Mouse (Mus musculus): ENCODE measurements around the gene Mettl14. TPM values are rescaled to one million over a fixed set of nuclear protein-coding genes. Genes with fewer than 3 reads are reported as not detected.

Gene Mettl14
- polyA plus RNA-seq, 1 experiment, result 8.5 TPM

DNA sequence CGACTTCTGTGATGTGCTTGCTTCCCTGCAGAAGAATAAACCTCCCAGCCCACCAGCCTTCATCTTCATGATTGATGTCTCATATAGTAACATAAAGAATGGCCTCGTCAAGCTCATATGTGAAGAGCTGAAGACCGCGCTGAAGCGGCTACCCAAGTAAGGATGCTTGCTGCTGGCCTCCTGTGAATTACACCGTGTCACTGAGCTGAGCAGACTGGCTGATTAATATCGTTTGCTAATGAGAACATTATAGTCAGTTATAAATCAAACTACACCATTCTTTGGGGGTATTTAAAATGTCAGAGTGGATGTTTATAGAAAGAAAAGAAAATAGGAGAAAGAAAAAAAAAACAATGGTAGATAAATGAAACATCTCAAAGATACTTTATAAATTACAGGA is 49.5 kb downstream of the Mettl14 start:
- no peak for TF ChIP-seq POLR2A (IDR thresholded peaks at IDR 0.05; ENCODE audit: control insufficient read depth, extremely low read depth, insufficient read depth, low read length, poor library complexity)
- H3K4me3 ChIP-seq (ENCODE audit: control insufficient read depth, insufficient read depth, low read length), result no peak overlapping the region
- H3K27me3 ChIP-seq (ENCODE audit: control insufficient read depth, insufficient read depth, low read length), result no peaks in the 10 kb centered on the region
- no peaks in the 10 kb centered on the region for H3K36me3 ChIP-seq (ENCODE audit: control insufficient read depth, insufficient read depth, low read length)
- H3K27ac ChIP-seq (ENCODE audit: control insufficient read depth, insufficient read depth, low read length), result no peak overlapping the region
- peaks cover 2% of the 10 kb centered on the region; the same call in 1 of the 2 replicates for H3K4me1 ChIP-seq (replicated peaks; ENCODE audit: control insufficient read depth, insufficient read depth, low read length)
- 96% methylated on average over 7 of the region's 7 CpGs for WGBS
- no peak for DNase-seq

DNA sequence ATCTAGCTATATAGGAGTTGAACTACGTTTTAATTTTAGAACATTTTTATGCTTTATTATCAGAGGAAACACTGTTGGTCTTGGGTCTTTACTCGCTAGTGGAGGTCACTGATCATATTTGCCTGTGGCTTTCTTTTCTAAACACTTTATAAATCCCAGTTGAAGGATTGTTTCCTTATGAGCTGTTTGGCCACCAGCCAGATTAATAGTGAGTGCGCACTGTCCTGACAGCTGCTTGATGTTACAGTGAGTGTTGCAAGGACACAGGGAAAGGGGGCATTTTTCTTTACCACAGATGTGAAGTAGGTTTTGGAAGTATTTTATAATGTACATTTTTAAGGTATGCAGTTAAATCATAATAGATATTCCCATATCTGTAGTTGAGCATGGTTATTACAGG is 50.4 kb downstream of the Mettl14 start:
- DNase-seq, result no peak
- 91% methylated on average over 3 of the region's 3 CpGs for WGBS
- H3K27me3 ChIP-seq (ENCODE audit: control insufficient read depth, insufficient read depth, low read length), result no peaks in the 10 kb centered on the region
- no peak overlapping the region for H3K27ac ChIP-seq (ENCODE audit: control insufficient read depth, insufficient read depth, low read length)
- no peak overlapping the region for H3K4me3 ChIP-seq (ENCODE audit: control insufficient read depth, insufficient read depth, low read length)
- no peaks in the 10 kb centered on the region for H3K36me3 ChIP-seq (ENCODE audit: control insufficient read depth, insufficient read depth, low read length)
- peaks cover 2% of the 10 kb centered on the region; the same call in 1 of the 2 replicates for H3K4me1 ChIP-seq (replicated peaks; ENCODE audit: control insufficient read depth, insufficient read depth, low read length)
- no peak for TF ChIP-seq POLR2A (IDR thresholded peaks at IDR 0.05; ENCODE audit: control insufficient read depth, extremely low read depth, insufficient read depth, low read length, poor library complexity)
- no peak for TF ChIP-seq CTCF (IDR thresholded peaks at IDR 0.05; ENCODE audit: borderline replicate concordance, control insufficient read depth, extremely low read depth, insufficient read depth, low read length, poor library complexity)

DNA sequence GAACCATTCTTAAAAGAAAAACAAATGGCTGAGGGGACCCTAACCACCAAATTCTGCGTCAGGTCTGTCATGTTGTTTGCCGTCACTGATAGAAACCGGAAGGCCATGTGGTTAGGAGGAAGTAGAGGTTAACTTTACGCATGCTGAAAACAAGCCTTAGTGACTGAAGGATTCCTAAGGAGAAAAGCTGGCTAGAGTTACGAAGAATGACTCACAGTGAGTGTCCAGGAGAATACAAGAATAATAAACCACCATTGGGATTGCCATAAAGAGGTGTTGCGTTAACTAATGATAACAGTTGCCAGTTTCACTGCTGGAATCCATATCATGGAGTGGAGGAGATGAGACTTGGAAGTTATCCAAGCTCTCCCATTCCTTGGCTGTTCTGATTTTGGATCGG is 51.0 kb downstream of the Mettl14 start:
- DNase-seq, result no peak
- WGBS, result 54% methylated on average over 7 of the region's 7 CpGs
- no peak overlapping the region for H3K27ac ChIP-seq (ENCODE audit: control insufficient read depth, insufficient read depth, low read length)
- no peak overlapping the region for H3K4me3 ChIP-seq (ENCODE audit: control insufficient read depth, insufficient read depth, low read length)
- H3K27me3 ChIP-seq (ENCODE audit: control insufficient read depth, insufficient read depth, low read length), result no peaks in the 10 kb centered on the region
- TF ChIP-seq CTCF (IDR thresholded peaks at IDR 0.05; ENCODE audit: borderline replicate concordance, control insufficient read depth, extremely low read depth, insufficient read depth, low read length, poor library complexity), result no peak
- no peak for TF ChIP-seq POLR2A (IDR thresholded peaks at IDR 0.05; ENCODE audit: control insufficient read depth, extremely low read depth, insufficient read depth, low read length, poor library complexity)
- H3K4me1 ChIP-seq (replicated peaks; ENCODE audit: control insufficient read depth, insufficient read depth, low read length), result peaks cover 2% of the 10 kb centered on the region; the same call in 1 of the 2 replicates
- H3K36me3 ChIP-seq (ENCODE audit: control insufficient read depth, insufficient read depth, low read length), result no peaks in the 10 kb centered on the region

DNA sequence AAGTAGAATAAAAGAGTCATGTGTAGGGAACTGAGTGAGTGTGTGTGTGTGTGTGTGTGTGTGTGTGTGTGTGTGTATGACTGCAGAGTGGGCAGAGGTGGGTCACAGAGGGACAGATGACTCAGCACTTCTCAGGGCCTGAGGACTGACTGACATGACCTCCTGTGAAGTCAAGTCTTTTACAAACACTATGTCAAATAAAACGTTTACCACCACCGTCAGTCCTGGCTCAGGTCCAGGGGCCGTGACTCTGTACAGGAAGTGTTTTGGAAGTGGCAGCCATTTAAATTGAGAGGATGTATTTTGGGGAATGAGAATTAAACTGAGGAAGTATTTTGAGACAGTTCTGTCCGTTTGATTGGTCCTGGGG is 52.9 kb downstream of the Mettl14 start:
- 32% methylated on average over 4 of the region's 4 CpGs for WGBS
- DNase-seq, result no peak
- H3K4me1 ChIP-seq (replicated peaks; ENCODE audit: control insufficient read depth, insufficient read depth, low read length), result peaks cover 2% of the 10 kb centered on the region; the same call in 1 of the 2 replicates
- no peaks in the 10 kb centered on the region for H3K36me3 ChIP-seq (ENCODE audit: control insufficient read depth, insufficient read depth, low read length)
- no peak for TF ChIP-seq CTCF (IDR thresholded peaks at IDR 0.05; ENCODE audit: borderline replicate concordance, control insufficient read depth, extremely low read depth, insufficient read depth, low read length, poor library complexity)
- TF ChIP-seq POLR2A (IDR thresholded peaks at IDR 0.05; ENCODE audit: control insufficient read depth, extremely low read depth, insufficient read depth, low read length, poor library complexity), result no peak
- no peak overlapping the region for H3K27ac ChIP-seq (ENCODE audit: control insufficient read depth, insufficient read depth, low read length)
- no peaks in the 10 kb centered on the region for H3K27me3 ChIP-seq (ENCODE audit: control insufficient read depth, insufficient read depth, low read length)
- H3K4me3 ChIP-seq (ENCODE audit: control insufficient read depth, insufficient read depth, low read length), result no peak overlapping the region

DNA sequence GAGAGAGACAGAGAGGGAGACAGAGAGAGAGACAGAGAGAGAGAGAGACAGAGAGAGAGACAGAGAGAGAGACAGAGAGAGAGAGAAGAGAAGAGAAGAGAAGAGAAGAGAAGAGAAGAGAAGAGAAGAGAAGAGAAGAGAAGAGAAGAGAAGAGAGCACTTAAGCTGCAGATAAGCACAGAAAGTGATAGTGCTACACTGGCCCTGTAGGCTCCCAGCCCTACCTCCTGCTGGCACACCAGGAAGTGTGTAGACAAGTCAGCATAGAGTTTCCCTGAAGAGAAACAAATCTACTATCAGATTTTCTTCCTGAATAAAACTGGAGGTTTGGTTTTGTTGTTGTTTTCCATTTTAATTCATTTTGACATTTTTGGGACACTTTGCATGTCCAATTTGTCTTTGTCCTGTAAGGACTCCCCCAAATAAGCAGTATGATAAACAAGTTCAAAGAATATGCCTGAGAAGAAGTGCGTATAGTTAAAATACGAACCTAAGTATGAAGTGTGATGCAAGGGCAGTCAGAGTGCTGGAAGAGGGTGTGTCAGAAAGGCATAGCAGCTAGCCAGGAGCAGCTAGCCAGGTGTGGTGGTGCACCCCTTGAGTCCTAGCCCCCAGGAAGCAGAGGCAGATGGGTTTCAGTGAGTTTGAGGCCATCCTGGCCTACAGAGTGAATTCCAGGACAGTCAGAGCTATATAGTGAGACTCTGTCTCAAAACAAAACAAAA is 53.4 kb downstream of the Mettl14 start:
- TF ChIP-seq POLR2A (IDR thresholded peaks at IDR 0.05; ENCODE audit: control insufficient read depth, extremely low read depth, insufficient read depth, low read length, poor library complexity), result no peak
- no peak for TF ChIP-seq CTCF (IDR thresholded peaks at IDR 0.05; ENCODE audit: borderline replicate concordance, control insufficient read depth, extremely low read depth, insufficient read depth, low read length, poor library complexity)
- H3K27me3 ChIP-seq (ENCODE audit: control insufficient read depth, insufficient read depth, low read length), result no peaks in the 10 kb centered on the region
- DNase-seq, result no peak
- no peak overlapping the region for H3K27ac ChIP-seq (ENCODE audit: control insufficient read depth, insufficient read depth, low read length)
- no peak overlapping the region for H3K4me3 ChIP-seq (ENCODE audit: control insufficient read depth, insufficient read depth, low read length)
- peaks cover 2% of the 10 kb centered on the region; the same call in 1 of the 2 replicates for H3K4me1 ChIP-seq (replicated peaks; ENCODE audit: control insufficient read depth, insufficient read depth, low read length)
- no peaks in the 10 kb centered on the region for H3K36me3 ChIP-seq (ENCODE audit: control insufficient read depth, insufficient read depth, low read length)
- WGBS, result 94% methylated on average over 2 of the region's 2 CpGs

DNA sequence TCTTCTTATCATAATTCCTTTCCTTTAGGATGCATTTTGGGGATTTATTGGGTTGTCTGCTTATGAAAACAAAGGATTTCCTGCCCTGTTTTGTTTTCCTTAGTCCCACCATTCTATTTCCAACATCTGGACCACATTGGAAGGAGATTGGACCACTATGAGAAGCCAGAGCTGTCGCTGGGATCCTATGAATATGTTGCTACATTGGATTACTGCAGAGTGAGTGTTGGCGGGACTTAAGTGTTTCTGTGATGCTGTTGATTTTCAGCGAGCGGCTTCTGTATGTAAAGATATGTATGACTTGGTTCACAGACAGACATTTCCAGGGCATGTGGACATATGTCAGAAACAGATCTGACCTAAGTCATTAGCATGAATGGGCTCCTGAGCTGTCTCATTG is 55.7 kb downstream of the Mettl14 start:
- Histone ChIP-seq H3K36me3 (ENCODE audit: control insufficient read depth, insufficient read depth, low read length) (no peaks in the 10 kb centered on the region), H3K27me3 (ENCODE audit: control insufficient read depth, insufficient read depth, low read length) (no peaks in the 10 kb centered on the region), H3K4me3 (ENCODE audit: control insufficient read depth, insufficient read depth, low read length) (no peak overlapping the region), H3K27ac (ENCODE audit: control insufficient read depth, insufficient read depth, low read length) (no peak overlapping the region), H3K4me1 (replicated peaks; ENCODE audit: control insufficient read depth, insufficient read depth, low read length) (peaks cover 2% of the 10 kb centered on the region; the same call in 1 of the 2 replicates)
- no peak for DNase-seq
- no peak for TF ChIP-seq POLR2A (IDR thresholded peaks at IDR 0.05; ENCODE audit: control insufficient read depth, extremely low read depth, insufficient read depth, low read length, poor library complexity)
- no peak for TF ChIP-seq CTCF (IDR thresholded peaks at IDR 0.05; ENCODE audit: borderline replicate concordance, control insufficient read depth, extremely low read depth, insufficient read depth, low read length, poor library complexity)
- 96% methylated on average over 4 of the region's 4 CpGs for WGBS

DNA sequence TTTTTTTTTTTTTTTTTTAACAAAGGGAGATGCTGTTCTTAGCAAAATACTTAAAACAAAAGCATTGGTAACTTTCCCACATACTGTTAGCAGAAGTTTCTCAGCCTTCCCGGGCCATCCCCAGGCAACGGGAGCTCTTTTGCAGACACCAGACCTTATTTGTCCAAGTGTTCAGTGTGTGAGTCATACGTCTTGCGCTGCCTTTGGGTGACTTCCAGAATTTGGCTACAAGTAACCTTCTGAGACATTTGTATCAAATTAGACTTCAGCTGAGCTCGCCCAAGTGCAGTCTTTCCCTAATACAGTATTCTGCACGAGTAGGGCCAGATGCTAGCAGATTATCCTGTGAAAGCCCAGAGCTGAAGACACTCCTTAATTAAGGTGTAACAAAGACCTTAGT is 56.7 kb downstream of the Mettl14 start:
- Histone ChIP-seq H3K27me3 (ENCODE audit: control insufficient read depth, insufficient read depth, low read length) (no peaks in the 10 kb centered on the region), H3K4me1 (replicated peaks; ENCODE audit: control insufficient read depth, insufficient read depth, low read length) (0 out of 2 replicates have a peak, but pooled peaks cover 2% of the 10 kb centered on the region), H3K36me3 (ENCODE audit: control insufficient read depth, insufficient read depth, low read length) (no peaks in the 10 kb centered on the region), H3K4me3 (ENCODE audit: control insufficient read depth, insufficient read depth, low read length) (no peak overlapping the region), H3K27ac (ENCODE audit: control insufficient read depth, insufficient read depth, low read length) (no peak overlapping the region)
- no peak for DNase-seq
- TF ChIP-seq POLR2A (IDR thresholded peaks at IDR 0.05; ENCODE audit: control insufficient read depth, extremely low read depth, insufficient read depth, low read length, poor library complexity) (no peak), CTCF (IDR thresholded peaks at IDR 0.05; ENCODE audit: borderline replicate concordance, control insufficient read depth, extremely low read depth, insufficient read depth, low read length, poor library complexity) (no peak)
- 89% methylated on average over 6 of the region's 6 CpGs for WGBS
